Mouse (Mus musculus) MEL (cell line): ENCODE results near the gene Ccl6. TPM values are rescaled to one million over a fixed set of nuclear protein-coding genes. Genes with fewer than 3 reads are reported as not detected.
A peak's percentile ranks its signal among the peaks of the same experiment; 100 is the strongest.

Experiments used
- DNase-seq: peaks from one replicate; pipeline ENCODE4 v3.0.0; 2011; ENCODE audit warnings: low read depth, low spot score
- H3K27ac ChIP-seq: 2 replicates; pipeline ENCODE4 v1.5.1; 2012; ENCODE audit warnings: low read depth, mild to moderate bottlenecking, control low read depth, low read length, moderate library complexity; ENCODE audit not compliant: control insufficient read depth
- H3K27me3 ChIP-seq, 2 experiments: fragments of 150-350 bp in 1 of 2; sonication (generic) in 1 of 2; 2 replicates each; pipeline ENCODE4 v1.6.1; 2012; ENCODE audit warnings: low read length in 2 of 2, mild to moderate bottlenecking in 2 of 2, improper control_type of control experiment in 1 of 2, moderate library complexity in 1 of 2; ENCODE audit not compliant: insufficient read depth in 2 of 2, control insufficient read depth in 1 of 2
- H3K36me3 ChIP-seq, 2 experiments: 2 replicates each; pipeline ENCODE4 v1.6.1; 2012 to 2014; ENCODE audit warnings: low read length in 2 of 2, improper control_type of control experiment in 1 of 2, inconsistent platforms in 1 of 2, mild to moderate bottlenecking in 1 of 2; ENCODE audit not compliant: insufficient read depth in 2 of 2, control insufficient read depth in 1 of 2
- H3K4me1 ChIP-seq, 2 experiments: fragments of 150-350 bp in 1 of 2; sonication (generic) in 1 of 2; 2 replicates each; pipeline ENCODE4 v1.6.1; 2012; ENCODE audit warnings: low read length in 2 of 2, improper control_type of control experiment in 1 of 2, mild to moderate bottlenecking in 1 of 2; ENCODE audit not compliant: insufficient read depth in 2 of 2, control insufficient read depth in 1 of 2
- H3K4me3 ChIP-seq, 2 experiments: fragments of 150-350 bp in 1 of 2; sonication (generic) in 1 of 2; 2 replicates each; pipeline ENCODE4 v1.5.1; 2012; ENCODE audit warnings: low read depth in 2 of 2, low read length in 2 of 2, mild to moderate bottlenecking in 2 of 2, moderate library complexity in 2 of 2, control low read depth in 1 of 2, improper control_type of control experiment in 1 of 2; ENCODE audit not compliant: control insufficient read depth in 1 of 2, insufficient read depth in 1 of 2
- H3K79me2 ChIP-seq: 2 replicates; pipeline ENCODE4 v1.6.1; 2012; ENCODE audit warnings: mild to moderate bottlenecking, low read length, moderate library complexity; ENCODE audit not compliant: control insufficient read depth, poor library complexity, insufficient read depth
- H3K9ac ChIP-seq: 2 replicates; pipeline ENCODE4 v1.6.1; 2012; ENCODE audit warnings: low read depth, mild to moderate bottlenecking, control low read depth, low read length, moderate library complexity; ENCODE audit not compliant: control insufficient read depth, poor library complexity, severe bottlenecking
- H3K9me3 ChIP-seq: fragments of 150-350 bp; sonication (generic); replicated peaks from 2 replicates; pipeline ENCODE4 v1.6.1; 2012; ENCODE audit warnings: mild to moderate bottlenecking, low read length, improper control_type of control experiment, moderate library complexity; ENCODE audit not compliant: insufficient read depth
- CHD1 ChIP-seq: IDR thresholded peaks from 2 replicates; pipeline ENCODE4 v1.6.1; 2012; ENCODE audit warnings: low read depth, mild to moderate bottlenecking, inconsistent platforms, low read length, improper control_type of control experiment
- CHD2 ChIP-seq: IDR thresholded peaks from 2 replicates; pipeline ENCODE4 v1.6.1; 2011; ENCODE audit warnings: low read length, improper control_type of control experiment
- ETS1 ChIP-seq: IDR thresholded peaks from 2 replicates; pipeline ENCODE4 v1.6.1; 2012; ENCODE audit warnings: low read depth, mild to moderate bottlenecking, inconsistent platforms, low read length, improper control_type of control experiment, moderate library complexity
- GABPA ChIP-seq: IDR thresholded peaks from 2 replicates; pipeline ENCODE4 v1.6.1; 2012; ENCODE audit warnings: low read depth, mild to moderate bottlenecking, inconsistent platforms, low read length, improper control_type of control experiment, moderate library complexity
- GATA1 ChIP-seq: IDR thresholded peaks from 2 replicates; pipeline ENCODE4 v1.6.1; 2011; ENCODE audit warnings: low read depth, low read length, improper control_type of control experiment
- HCFC1 ChIP-seq: IDR thresholded peaks from 2 replicates; pipeline ENCODE4 v1.6.1; 2012; ENCODE audit warnings: low read depth, mild to moderate bottlenecking, inconsistent platforms, low read length, improper control_type of control experiment, moderate library complexity
- KAT2A ChIP-seq: conservative IDR thresholded peaks from 2 replicates; pipeline ENCODE4 v1.6.1; 2012; ENCODE audit warnings: low read depth, low read length, improper control_type of control experiment, inconsistent platforms
- MAZ ChIP-seq: IDR thresholded peaks from 2 replicates; pipeline ENCODE4 v1.6.1; 2012; ENCODE audit warnings: low read depth, mild to moderate bottlenecking, inconsistent platforms, low read length, improper control_type of control experiment
- MYC ChIP-seq: IDR thresholded peaks from 2 replicates; pipeline ENCODE4 v1.6.1; 2011; ENCODE audit warnings: low read depth, mild to moderate bottlenecking, low read length, improper control_type of control experiment, moderate library complexity
- NELFE ChIP-seq: IDR thresholded peaks from 2 replicates; pipeline ENCODE4 v1.6.1; 2011; ENCODE audit warnings: low read depth, low read length, improper control_type of control experiment
- POLR2AphosphoS2 ChIP-seq: IDR thresholded peaks from 2 replicates; pipeline ENCODE4 v1.6.1; 2011; ENCODE audit warnings: low read length, improper control_type of control experiment
- POLR2AphosphoS5 ChIP-seq: IDR thresholded peaks from 2 replicates; pipeline ENCODE4 v1.6.1; 2012; ENCODE audit warnings: low read depth, borderline replicate concordance, mild to moderate bottlenecking, inconsistent platforms, low read length, moderate library complexity, mixed read lengths
- RAD21 ChIP-seq: IDR thresholded peaks from 2 replicates; pipeline ENCODE4 v1.6.1; 2011; ENCODE audit warnings: mild to moderate bottlenecking, low read depth, low read length, improper control_type of control experiment
- SIN3A ChIP-seq: IDR thresholded peaks from 2 replicates; pipeline ENCODE4 v1.6.1; 2012; ENCODE audit warnings: low read length, improper control_type of control experiment, inconsistent platforms
- SMC3 ChIP-seq: IDR thresholded peaks from 2 replicates; pipeline ENCODE4 v1.6.1; 2011; ENCODE audit warnings: low read depth, low read length, improper control_type of control experiment
- TBP ChIP-seq: IDR thresholded peaks from 2 replicates; pipeline ENCODE4 v1.8.0; 2011; ENCODE audit warnings: low read depth, low read length, improper control_type of control experiment
- TCF12 ChIP-seq: IDR thresholded peaks from 2 replicates; pipeline ENCODE4 v1.6.1; 2014; ENCODE audit warnings: low read depth, mild to moderate bottlenecking, inconsistent platforms, low read length, improper control_type of control experiment, moderate library complexity
- UBTF ChIP-seq: IDR thresholded peaks from 2 replicates; pipeline ENCODE4 v1.6.1; 2012; ENCODE audit warnings: low read depth, mild to moderate bottlenecking, inconsistent platforms, low read length, improper control_type of control experiment, moderate library complexity, borderline replicate concordance; ENCODE audit not compliant: insufficient read depth
- USF1 ChIP-seq: IDR thresholded peaks from 2 replicates; pipeline ENCODE4 v1.6.1; 2014; ENCODE audit warnings: low read depth, mild to moderate bottlenecking, inconsistent platforms, low read length, improper control_type of control experiment, moderate library complexity
- USF2 ChIP-seq, 2 experiments: IDR thresholded peaks; 2 replicates each; pipeline ENCODE4 v1.6.1; 2011 to 2012; ENCODE audit warnings: improper control_type of control experiment in 2 of 2, low read length in 2 of 2, borderline replicate concordance in 1 of 2, inconsistent platforms in 1 of 2, low read depth in 1 of 2, mild to moderate bottlenecking in 1 of 2; ENCODE audit not compliant: insufficient read depth in 1 of 2
- ZKSCAN1 ChIP-seq: IDR thresholded peaks from 2 replicates; pipeline ENCODE4 v1.6.1; 2012; ENCODE audit warnings: low read depth, mild to moderate bottlenecking, inconsistent platforms, low read length, improper control_type of control experiment, moderate library complexity
- polyA plus RNA-seq, 2 experiments: library from polyadenylated mRNA; stranded (reverse) in 1 of 2; unstranded in 1 of 2; fragments of >175 nt in 1 of 2; fragments of >200 nt in 1 of 2; gene quantifications; 2 replicates each; pipeline versions ENCODE4 v1.2.1 to v1.2.4; 2012; ENCODE audit warnings: low replicate concordance in 2 of 2, low read depth in 1 of 2; ENCODE audit not compliant: insufficient read length in 2 of 2, insufficient read depth in 1 of 2, missing spikeins in 1 of 2
- total RNA-seq: library from RNA; depleted of rRNA; stranded (reverse); fragments of 300-350 nt; gene quantifications from 2 replicates; pipeline ENCODE4 v1.2.3, GENCODE M21; 2012

Gene Ccl6
- total and polyA plus RNA-seq, 3 experiments: not detected

- Histone ChIP-seq H3K36me3 (peaks cover 0 to 44% of the 10 kb centered on the region in 2 experiments; a peak in 2 of 4 replicates), H3K27ac (no peak overlapping the region), H3K9ac (no peak overlapping the region), H3K4me1 (peaks cover 13 to 29% of the 10 kb centered on the region in 2 experiments), H3K79me2 (no peaks in the 10 kb centered on the region), H3K4me3 (no peak overlapping the region), H3K27me3 (peaks cover 0 to 4% of the 10 kb centered on the region in 2 experiments; a peak in 3 of 4 replicates), H3K9me3 (no peaks in the 10 kb centered on the region)
- no peak for DNase-seq
- TF ChIP-seq ZKSCAN1 (no peak), TCF12 (no peak), NELFE (peak; percentile 25; the same call in 1 of the 2 replicates)
Measured at GRCm38 (mm10) chr11:83580699-83581232, 12.1 kb downstream of the Ccl6 start.

DNA sequence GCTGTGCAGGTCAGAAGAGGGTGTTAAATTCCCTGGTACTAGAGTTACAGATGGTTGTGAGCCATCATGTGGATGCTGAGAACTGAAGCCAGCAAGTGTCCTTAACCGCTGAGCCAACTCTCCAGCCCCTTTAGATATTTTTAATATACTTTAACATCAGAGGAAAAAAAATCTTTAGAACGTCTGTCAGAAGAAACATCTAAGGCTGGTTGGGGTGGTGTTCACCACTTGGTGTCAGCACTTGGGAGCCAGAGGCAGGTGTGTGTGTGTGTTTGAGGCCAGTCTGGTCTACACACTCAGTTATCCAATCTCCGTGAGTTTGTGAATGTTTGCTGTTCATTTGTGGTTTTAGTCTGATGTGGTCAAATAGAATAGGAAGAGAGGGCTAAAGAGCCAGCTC, 13.9 kb downstream of the Ccl6 start:
- no peak overlapping the region for H3K4me3 ChIP-seq
- no peaks in the 10 kb centered on the region; a peak in 1 of 4 replicates for H3K27me3 ChIP-seq
- H3K9me3 ChIP-seq: no peaks in the 10 kb centered on the region
- no peak overlapping the region for H3K27ac ChIP-seq
- peaks cover 20 to 38% of the 10 kb centered on the region in 2 experiments for H3K4me1 ChIP-seq
- no peak overlapping the region for H3K9ac ChIP-seq
- H3K79me2 ChIP-seq: no peaks in the 10 kb centered on the region
- TF ChIP-seq UBTF (no peak), USF1 (no peak), KAT2A (no peak), MAZ (no peak), SMC3 (no peak), USF2 (IDR thresholded peaks at IDR 0.05; ENCODE audit: borderline replicate concordance in 1 of 2, insufficient read depth in 1 of 2, low read depth in 1 of 2, low read length in 2 of 2) (no peak), MYC (no peak), POLR2AphosphoS5 (no peak), SIN3A (no peak), RAD21 (no peak), TCF12 (no peak), ETS1 (no peak), GABPA (no peak), HCFC1 (no peak), POLR2AphosphoS2 (no peak), CHD1 (no peak), GATA1 (no peak), TBP (no peak), CHD2 (no peak)
- peaks cover 0 to 56% of the 10 kb centered on the region in 2 experiments; a peak in 2 of 4 replicates for H3K36me3 ChIP-seq
- DNase-seq: no peak
